Mouse (Mus musculus) testis, adult 2 months (tissue): Measurements from ENCODE around the gene Ccdc32. TPM values are rescaled to one million over a fixed set of nuclear protein-coding genes. Genes with fewer than 3 reads are reported as not detected.
A peak's percentile ranks its signal among the peaks of the same experiment; 100 is the strongest.

ENCODE experiments used
- H3K27ac ChIP-seq: fragments of 200-500 bp; 2 replicates; pipeline ENCODE4 v1.5.1; 2012; ENCODE audit warnings: low read depth, low read length; ENCODE audit not compliant: control insufficient read depth, insufficient read depth
- H3K27me3 ChIP-seq: fragments of 200-500 bp; 2 replicates; pipeline ENCODE4 v1.6.1; 2012; ENCODE audit warnings: mild to moderate bottlenecking, low read length, moderate library complexity; ENCODE audit not compliant: control insufficient read depth, insufficient read depth
- H3K36me3 ChIP-seq: fragments of 200-500 bp; 2 replicates; pipeline ENCODE4 v1.6.1; 2012; ENCODE audit warnings: mild to moderate bottlenecking, low read length; ENCODE audit not compliant: control insufficient read depth, insufficient read depth
- H3K4me1 ChIP-seq: fragments of 200-500 bp; 2 replicates; pipeline ENCODE4 v1.6.1; 2012; ENCODE audit warnings: low read length; ENCODE audit not compliant: control insufficient read depth, insufficient read depth
- H3K4me3 ChIP-seq: fragments of 200-500 bp; 2 replicates; pipeline ENCODE4 v1.5.1; 2012; ENCODE audit warnings: low read depth, mild to moderate bottlenecking, low read length, moderate library complexity, mixed read lengths; ENCODE audit not compliant: control insufficient read depth
- CTCF ChIP-seq: fragments of 200-500 bp; IDR thresholded peaks from 2 replicates; pipeline ENCODE4 v1.5.1; 2012; ENCODE audit warnings: low read depth, mild to moderate bottlenecking, inconsistent platforms, low read length, moderate library complexity; ENCODE audit not compliant: control insufficient read depth, insufficient read depth, insufficient replicate concordance
- POLR2A ChIP-seq: fragments of 200-500 bp; IDR thresholded peaks from 2 replicates; pipeline ENCODE4 v1.6.1; 2012; ENCODE audit warnings: low read depth, mild to moderate bottlenecking, inconsistent platforms, low read length, moderate library complexity; ENCODE audit not compliant: control insufficient read depth
- polyA plus RNA-seq: library from polyadenylated mRNA; depleted of rRNA; stranded (reverse); fragments of >200 nt; gene quantifications from 2 replicates; pipeline ENCODE4 v1.2.3, GENCODE M21; 2012

Ccdc32 gene
- polyA plus RNA-seq, 1 experiment: 3.3 TPM

GRCm38 (mm10) chr2:119040882-119041281 is 11.7 kb upstream of the Ccdc32 start:
- TF ChIP-seq POLR2A (no peak), CTCF (no peak)
- no peaks in the 10 kb centered on the region for H3K27me3 ChIP-seq
- H3K36me3 ChIP-seq: no peaks in the 10 kb centered on the region; the same call in 1 of the 2 replicates
- H3K4me3 ChIP-seq: no peak overlapping the region
- no peaks in the 10 kb centered on the region for H3K4me1 ChIP-seq
- no peak overlapping the region for H3K27ac ChIP-seq

- H3K4me1 ChIP-seq: no peaks in the 10 kb centered on the region
- no peaks in the 10 kb centered on the region for H3K27me3 ChIP-seq
- peak overlapping the region; percentile 96 for H3K4me3 ChIP-seq
- no peaks in the 10 kb centered on the region; the same call in 1 of the 2 replicates for H3K36me3 ChIP-seq
- TF ChIP-seq POLR2A (no peak), CTCF (no peak)
- H3K27ac ChIP-seq: no peak overlapping the region
Observed at GRCm38 (mm10) chr2:119035397-119035745, 6.2 kb upstream of the Ccdc32 start.

- TF ChIP-seq CTCF (no peak), POLR2A (peak; percentile 76)
- Histone ChIP-seq H3K27ac (peak within 1 kb of the TSS; percentile 69), H3K36me3 (no peaks in the 10 kb centered on the region; the same call in 1 of the 2 replicates), H3K27me3 (no peaks in the 10 kb centered on the region), H3K4me1 (no peaks in the 10 kb centered on the region), H3K4me3 (peak within 1 kb of the TSS; percentile 96)
Observed at GRCm38 (mm10) chr2:119034656-119035396, 5.6 kb upstream of the Ccdc32 start, which contains the start of gene Rpusd2. Rpusd2 (plus strand) TSS chr2:119034790.

DNA sequence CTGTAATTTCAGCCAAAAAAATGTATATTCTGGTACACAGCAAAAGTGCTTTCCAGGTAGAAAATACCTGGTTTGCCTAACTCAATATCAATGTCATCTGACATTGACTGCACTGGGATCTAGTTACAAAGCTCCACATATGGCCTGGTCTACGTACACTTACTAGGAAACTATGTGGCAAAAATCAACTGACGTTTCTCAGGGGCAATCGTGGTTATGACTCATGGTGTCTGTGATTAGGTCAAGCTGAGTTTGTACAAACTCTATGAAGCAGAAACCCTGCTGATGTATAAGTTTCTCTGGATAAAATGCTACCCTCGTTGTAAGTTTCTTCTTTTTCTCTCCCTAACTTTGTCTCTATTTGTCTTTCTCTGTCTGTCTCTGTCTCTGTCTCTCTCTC is 3.0 kb upstream of the Ccdc32 start:
- TF ChIP-seq CTCF (no peak), POLR2A (no peak)

DNA sequence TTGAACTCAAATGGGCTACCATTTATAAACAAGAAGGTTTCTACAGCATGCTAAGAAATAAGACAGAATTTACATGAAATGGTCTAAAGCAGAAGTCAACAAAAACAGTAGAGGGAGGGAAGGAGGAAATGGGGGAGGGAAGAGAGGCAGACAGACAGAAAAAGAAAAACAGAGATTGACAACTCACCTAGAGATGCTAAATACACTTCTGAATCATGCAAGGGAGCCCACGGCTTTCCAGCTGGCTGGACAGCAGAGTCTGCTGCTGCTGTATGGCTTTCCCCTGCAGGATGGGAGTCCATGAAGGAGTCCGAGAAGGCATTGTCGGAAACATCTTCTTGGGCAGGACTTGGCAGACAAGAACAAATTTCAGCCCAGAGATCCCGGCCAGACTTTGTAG is 2.2 kb downstream of the Ccdc32 start:
- Histone ChIP-seq H3K4me1 (peaks cover 6% of the 10 kb centered on the region), H3K27ac (no peak overlapping the region), H3K36me3 (no peaks in the 10 kb centered on the region), H3K27me3 (no peaks in the 10 kb centered on the region), H3K4me3 (no peak overlapping the region)
- TF ChIP-seq POLR2A (no peak), CTCF (no peak)

More for the DNA sequence above, 3.0 kb upstream of the Ccdc32 start:
- Histone ChIP-seq H3K36me3 (no peaks in the 10 kb centered on the region), H3K4me3 (no peak overlapping the region), H3K27me3 (no peaks in the 10 kb centered on the region), H3K4me1 (peaks cover 6% of the 10 kb centered on the region), H3K27ac (no peak overlapping the region)

GRCm38 (mm10) chr2:119025239-119025616 is 4.0 kb downstream of the Ccdc32 start:
- Histone ChIP-seq H3K4me1 (peaks cover 6% of the 10 kb centered on the region), H3K36me3 (no peaks in the 10 kb centered on the region), H3K4me3 (no peak overlapping the region), H3K27ac (no peak overlapping the region), H3K27me3 (no peaks in the 10 kb centered on the region)
- TF ChIP-seq POLR2A: no peak
- no peak for TF ChIP-seq CTCF

DNA sequence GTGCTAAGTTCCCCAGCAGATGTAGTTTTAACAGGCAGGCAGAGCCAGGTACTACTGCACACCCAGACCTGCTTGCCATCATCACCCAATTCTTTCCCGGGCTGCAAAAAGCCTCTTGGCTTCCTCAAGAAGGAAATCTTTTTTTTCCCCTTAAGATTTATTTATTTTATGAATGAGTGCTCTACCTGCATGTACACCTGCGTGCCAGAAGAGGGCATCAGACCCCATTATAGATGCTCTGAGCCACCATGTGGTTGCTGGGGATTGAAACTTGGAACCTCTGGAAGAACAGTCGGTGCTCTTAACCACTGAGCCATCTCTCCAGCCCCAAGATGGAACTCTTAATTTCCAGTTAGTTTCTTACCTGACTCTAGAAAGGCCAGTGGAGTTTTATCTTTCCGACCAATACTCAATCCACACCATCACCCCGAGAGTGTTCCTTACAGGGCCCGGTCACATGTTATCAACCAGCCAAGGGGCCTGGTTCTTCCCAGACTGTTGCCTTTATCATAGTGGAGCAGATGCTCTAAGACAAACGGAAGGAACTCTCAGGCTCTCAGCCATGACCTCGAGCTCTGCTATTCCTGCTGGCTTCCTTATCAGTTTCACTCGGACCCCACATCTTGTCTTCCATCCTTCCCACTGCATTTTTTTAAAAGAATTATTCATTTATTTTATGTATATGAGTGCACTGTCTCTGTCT is 4.5 kb downstream of the Ccdc32 start:
- Histone ChIP-seq H3K36me3 (no peaks in the 10 kb centered on the region), H3K27me3 (no peaks in the 10 kb centered on the region), H3K27ac (no peak overlapping the region), H3K4me3 (no peak overlapping the region), H3K4me1 (peaks cover 6% of the 10 kb centered on the region)
- TF ChIP-seq CTCF (no peak), POLR2A (no peak)
